Mouse (Mus musculus) limb, embryonic 14.5 days (tissue): Measurements from ENCODE around the gene B4galnt2. TPM values are rescaled to one million over a fixed set of nuclear protein-coding genes. Genes with fewer than 3 reads are reported as not detected.
A peak's percentile ranks its signal among the peaks of the same experiment; 100 is the strongest.

Experiments
- ATAC-seq: fragments of 200-750 bp; cut with Nextera tagmentation; 2 replicates; pipeline ENCODE4 v1.8.0; 2017; ENCODE audit warnings: low read depth, moderate number of reproducible peaks, moderate TSS enrichment; ENCODE audit not compliant: low FRiP score
- DNase-seq: peaks from one replicate; pipeline ENCODE4 v3.0.0-alpha.2; 2015; ENCODE audit warnings: low spot score
- H3K27ac ChIP-seq: fragments of 300-500 bp; sonication (generic); replicated peaks from 2 replicates; pipeline ENCODE4 v1.5.1; 2014; ENCODE audit warnings: low read depth, mild to moderate bottlenecking, low read length, moderate library complexity, mixed read lengths
- H3K27me3 ChIP-seq: fragments of 300-500 bp; sonication (generic); 2 replicates; pipeline ENCODE4 v1.6.1; 2014; ENCODE audit warnings: low read length, mixed read lengths; ENCODE audit not compliant: control insufficient read depth, insufficient read depth
- H3K36me3 ChIP-seq: fragments of 300-500 bp; sonication (generic); 2 replicates; pipeline ENCODE4 v1.6.1; 2014; ENCODE audit warnings: mild to moderate bottlenecking, low read length, moderate library complexity, mixed read lengths; ENCODE audit not compliant: control insufficient read depth, insufficient read depth
- H3K4me1 ChIP-seq: fragments of 300-500 bp; sonication (generic); 2 replicates; pipeline ENCODE4 v1.6.1; 2014; ENCODE audit warnings: antibody characterized with exemption, low read length, mixed read lengths; ENCODE audit not compliant: control insufficient read depth, insufficient read depth
- H3K4me2 ChIP-seq: fragments of 300-500 bp; sonication (generic); replicated peaks from 2 replicates; pipeline ENCODE4 v1.6.1; 2014; ENCODE audit warnings: low read depth, mild to moderate bottlenecking, low read length, moderate library complexity; ENCODE audit not compliant: severe bottlenecking
- H3K4me3 ChIP-seq: fragments of 300-500 bp; sonication (generic); replicated peaks from 2 replicates; pipeline ENCODE4 v1.5.1; 2014; ENCODE audit warnings: low read length
- H3K9ac ChIP-seq: fragments of 300-500 bp; sonication (generic); 2 replicates; pipeline ENCODE4 v1.6.1; 2014; ENCODE audit warnings: mild to moderate bottlenecking, low read depth, low read length, moderate library complexity; ENCODE audit not compliant: severe bottlenecking
- H3K9me3 ChIP-seq: fragments of 300-500 bp; sonication (generic); 2 replicates; pipeline ENCODE4 v1.6.1; 2016; ENCODE audit warnings: low read length; ENCODE audit not compliant: control insufficient read depth
- POLR2A ChIP-seq: fragments of 200-500 bp; IDR thresholded peaks from 2 replicates; pipeline ENCODE4 v1.8.0; 2012; ENCODE audit warnings: inconsistent platforms, mild to moderate bottlenecking, moderate library complexity, borderline replicate concordance; ENCODE audit not compliant: insufficient read depth, insufficient read length; ENCODE audit errors: extremely low read depth
- WGBS: fragments of 180-500 bp; shearing (Covaris S2); extraction: QIAGEN DNeasy Blood & Tissue Kit; methylation state at CpG from one replicate; pipeline ENCODE4 v1.1.7; 2014; 5-methylcytosine and 5-hydroxymethylcytosine counted together
- polyA plus RNA-seq, 2 experiments: library from polyadenylated mRNA; depleted of rRNA in 1 of 2; stranded (reverse) in 1 of 2; unstranded in 1 of 2; fragments of >200 nt; fragmentation: Nextera tagmentation in 1 of 2; extraction: Ambion mirVana in 1 of 2; gene quantifications; 2 replicates each; pipeline versions ENCODE4 v1.2.1 to v1.2.3; 2012 to 2014

B4galnt2 gene
- polyA plus RNA-seq, 2 experiments = not detected

- Histone ChIP-seq H3K4me3 (no peak overlapping the region), H3K27me3 (peaks cover 83% of the 10 kb centered on the region), H3K27ac (no peak overlapping the region), H3K36me3 (no peaks in the 10 kb centered on the region), H3K9me3 (no peaks in the 10 kb centered on the region), H3K9ac (no peak overlapping the region), H3K4me1 (peaks cover 15% of the 10 kb centered on the region), H3K4me2 (no peak overlapping the region)
- no peak for ATAC-seq
- no peak for TF ChIP-seq POLR2A
- no peak for DNase-seq
- 70% methylated on average over 11 of the region's 11 CpGs for WGBS
Measured at GRCm38 (mm10) chr11:95828181-95828964, 86.3 kb downstream of the B4galnt2 start.

DNA sequence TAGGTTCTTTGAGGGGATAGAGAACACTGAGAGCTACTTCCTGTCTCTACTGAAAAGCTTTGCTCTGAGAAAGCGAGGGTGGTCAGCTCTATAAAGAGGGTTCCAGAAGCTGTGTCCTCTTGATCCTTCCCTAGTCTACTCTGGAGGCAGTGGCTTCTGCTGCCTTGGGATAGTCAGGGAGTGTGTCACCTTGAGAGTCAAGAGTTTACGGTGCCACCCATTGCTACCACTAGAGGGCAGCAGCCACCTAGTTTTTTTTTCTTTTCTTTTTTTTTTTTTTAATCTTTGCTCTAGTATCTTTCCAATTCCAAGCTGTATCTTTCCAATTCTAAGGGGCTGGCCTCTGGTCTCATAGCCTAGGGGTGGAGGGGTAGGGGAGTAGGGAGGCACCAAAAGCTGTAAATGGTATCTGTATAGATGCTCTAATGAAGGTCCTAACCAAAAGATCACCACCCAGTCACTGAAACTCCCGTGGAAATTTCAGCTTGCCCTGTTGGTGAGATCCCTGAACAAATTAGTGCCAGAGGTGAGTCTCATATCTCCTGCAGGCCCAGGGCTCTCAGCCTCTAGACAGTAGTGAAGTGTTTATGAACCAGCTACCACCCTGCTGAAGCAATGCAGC, 87.1 kb downstream of the B4galnt2 start:
- Histone ChIP-seq H3K4me1 (peaks cover 15% of the 10 kb centered on the region), H3K36me3 (no peaks in the 10 kb centered on the region), H3K4me2 (no peak overlapping the region), H3K9ac (no peak overlapping the region), H3K4me3 (no peak overlapping the region), H3K27me3 (peaks cover 75% of the 10 kb centered on the region), H3K9me3 (no peaks in the 10 kb centered on the region), H3K27ac (no peak overlapping the region)
- no peak for ATAC-seq
- DNase-seq = peak; percentile 77
- TF ChIP-seq POLR2A = no peak
- 17% methylated on average over 3 of the region's 3 CpGs for WGBS

DNA sequence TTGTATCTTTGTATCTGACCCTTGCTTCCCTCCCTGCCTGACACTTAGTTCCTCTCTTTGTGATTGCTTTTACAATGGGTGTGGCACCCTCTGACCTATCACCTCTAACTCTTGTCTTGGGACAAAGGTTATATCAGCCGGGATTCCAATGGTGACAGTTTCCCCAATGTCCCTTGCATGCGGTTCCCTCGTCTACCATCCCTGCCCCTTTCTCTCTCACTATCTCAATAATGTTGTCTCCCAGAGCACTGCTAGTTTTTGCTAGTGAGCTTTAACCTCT, 87.6 kb downstream of the B4galnt2 start:
- H3K4me3 ChIP-seq = no peak overlapping the region
- WGBS = 26% methylated on average over 3 of the region's 3 CpGs
- no peak overlapping the region for H3K27ac ChIP-seq
- H3K9ac ChIP-seq = no peak overlapping the region
- no peaks in the 10 kb centered on the region for H3K9me3 ChIP-seq
- no peak overlapping the region for H3K4me2 ChIP-seq
- H3K27me3 ChIP-seq = peaks cover 70% of the 10 kb centered on the region
- H3K36me3 ChIP-seq = no peaks in the 10 kb centered on the region
- peaks cover 15% of the 10 kb centered on the region for H3K4me1 ChIP-seq
- DNase-seq (no peak), ATAC-seq (no peak)
- no peak for TF ChIP-seq POLR2A

- no peak overlapping the region for H3K9ac ChIP-seq
- 55% methylated on average over 6 of the region's 6 CpGs for WGBS
- ATAC-seq (no peak), DNase-seq (no peak)
- no peak for TF ChIP-seq POLR2A
- H3K9me3 ChIP-seq = no peaks in the 10 kb centered on the region
- peaks cover 15% of the 10 kb centered on the region for H3K4me1 ChIP-seq
- H3K36me3 ChIP-seq = no peaks in the 10 kb centered on the region
- H3K27ac ChIP-seq = no peak overlapping the region
- no peak overlapping the region for H3K4me2 ChIP-seq
- H3K4me3 ChIP-seq = no peak overlapping the region
- H3K27me3 ChIP-seq = peaks cover 65% of the 10 kb centered on the region
Measured at GRCm38 (mm10) chr11:95826317-95827167, 88.1 kb downstream of the B4galnt2 start.

- DNase-seq (no peak), ATAC-seq (no peak)
- no peak overlapping the region for H3K9ac ChIP-seq
- 58% methylated on average over 3 of the region's 3 CpGs for WGBS
- H3K4me1 ChIP-seq = peaks cover 10% of the 10 kb centered on the region
- peak overlapping the region; percentile 98 for H3K4me2 ChIP-seq
- H3K9me3 ChIP-seq = no peaks in the 10 kb centered on the region
- TF ChIP-seq POLR2A = no peak
- H3K36me3 ChIP-seq = no peaks in the 10 kb centered on the region
- H3K27ac ChIP-seq = no peak overlapping the region
- H3K27me3 ChIP-seq = peaks cover 55% of the 10 kb centered on the region
- H3K4me3 ChIP-seq = no peak overlapping the region; the same call in 1 of the 2 replicates
Measured at GRCm38 (mm10) chr11:95825625-95826024, 89.1 kb downstream of the B4galnt2 start.
